In the genomic region with DNA sequence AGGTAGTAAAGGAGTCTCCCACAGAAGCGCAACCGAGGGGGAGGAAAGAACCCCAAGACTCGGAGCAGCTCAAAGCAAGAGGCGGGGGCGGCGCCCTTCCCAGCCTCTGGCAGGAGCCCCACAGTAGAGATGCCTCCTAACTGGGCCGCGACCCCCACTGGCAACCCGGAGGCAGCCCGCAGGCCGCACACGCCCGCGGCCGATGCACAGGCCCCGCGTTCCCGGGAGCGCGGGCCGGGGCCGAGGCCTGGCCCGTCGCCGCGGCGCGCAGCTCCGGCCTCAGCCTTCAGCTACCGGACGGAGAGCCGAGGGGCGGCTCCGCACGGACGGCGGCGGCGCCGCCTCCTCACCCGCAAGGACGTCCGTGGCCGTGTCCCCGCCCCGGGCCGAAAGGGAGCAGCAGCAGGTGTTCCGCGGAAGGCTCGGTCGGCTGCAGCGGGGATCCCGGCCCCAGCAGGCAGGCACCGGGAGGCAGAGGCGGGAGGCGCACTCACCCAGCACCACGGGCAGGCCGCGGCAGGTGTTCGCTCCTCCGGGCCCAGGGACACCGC, we compare ENCODE assay signal across 8 mouse cellular contexts. TPM values are rescaled to one million over a fixed set of nuclear protein-coding genes. Genes with fewer than 3 reads are reported as not detected.
DNase-seq lines count a peak whose midpoint lies in the region; ATAC-seq lines count a peak whose summit lies in the region.

No protein-coding gene starts in this region.

- intact Hi-C loops in heart, postnatal 25 days (cut with DNase I) = no loop called here

- H3K9ac ChIP-seq in embryonic facial prominence, embryonic 12.5 days = peak overlapping the region; percentile 87
- peak overlapping the region; percentile 71 for H3K9ac ChIP-seq in limb, embryonic 11.5 days (ENCODE audit: low read length)
- peak overlapping the region; percentile 92 for H3K9ac ChIP-seq in midbrain, embryonic 14.5 days (replicated peaks; ENCODE audit: low read length)

- ATAC-seq in CD4-positive, CD25-positive, alpha-beta regulatory T cell, adult 4 months = peak; percentile 27
- ATAC-seq in embryonic facial prominence, embryonic 12.5 days (ENCODE audit: insufficient number of reproducible peaks, insufficient read depth, low FRiP score, low TSS enrichment) = peak; percentile 43
- ATAC-seq in limb, embryonic 11.5 days (ENCODE audit: insufficient number of reproducible peaks, low FRiP score, low TSS enrichment, low read depth) = peak; percentile 71
- ATAC-seq in midbrain, embryonic 14.5 days (ENCODE audit: low FRiP score, low TSS enrichment) = peak; percentile 58

- H3K27ac ChIP-seq in embryonic facial prominence, embryonic 12.5 days = peak overlapping the region; percentile 90
- H3K27ac ChIP-seq in limb, embryonic 11.5 days (replicated peaks; ENCODE audit: low read depth, low read length) = peak overlapping the region; percentile 44
- H3K27ac ChIP-seq in midbrain, embryonic 14.5 days (replicated peaks; ENCODE audit: low read depth, low read length) = peak overlapping the region; percentile 89

- peak overlapping the region; percentile 74 for H3K4me2 ChIP-seq in embryonic facial prominence, embryonic 12.5 days (replicated peaks)
- peak overlapping the region; percentile 72 for H3K4me2 ChIP-seq in limb, embryonic 11.5 days (ENCODE audit: low read depth, severe bottlenecking)
- peak overlapping the region; percentile 76 for H3K4me2 ChIP-seq in midbrain, embryonic 14.5 days (ENCODE audit: low read length)

- H3K36me3 ChIP-seq in embryonic facial prominence, embryonic 12.5 days = no peaks in the 10 kb centered on the region
- no peaks in the 10 kb centered on the region; the same call in 1 of the 2 replicates for H3K36me3 ChIP-seq in limb, embryonic 11.5 days (ENCODE audit: control insufficient read depth, insufficient read depth, low read length)
- no peaks in the 10 kb centered on the region for H3K36me3 ChIP-seq in midbrain, embryonic 14.5 days (ENCODE audit: control insufficient read depth, insufficient read depth, low read length)

- peak; percentile 59 for DNase-seq in cerebellum, adult 9-10 months
- DNase-seq in cerebellum, adult 8-10 months = no peak
- peak; percentile 9 for DNase-seq in heart, postnatal 25 days (ENCODE audit: low spot score)
- peak; percentile 54 for DNase-seq in limb, embryonic 11.5 days (ENCODE audit: low spot score)
- DNase-seq in midbrain, embryonic 14.5 days = peak; percentile 70
- DNase-seq in ovary, adult 18-20 months (ENCODE audit: low spot score) = no peak

- peak overlapping the region; percentile 92 for H3K4me3 ChIP-seq in embryonic facial prominence, embryonic 12.5 days
- H3K4me3 ChIP-seq in limb, embryonic 11.5 days (ENCODE audit: low read depth, low read length) = peak overlapping the region; percentile 82
- peak overlapping the region; percentile 98 for H3K4me3 ChIP-seq in midbrain, embryonic 14.5 days (replicated peaks; ENCODE audit: low read depth, low read length)

- no peaks in the 10 kb centered on the region for H3K27me3 ChIP-seq in embryonic facial prominence, embryonic 12.5 days
- H3K27me3 ChIP-seq in limb, embryonic 11.5 days (ENCODE audit: control insufficient read depth, insufficient read depth, low read length) = no peaks in the 10 kb centered on the region
- no peaks in the 10 kb centered on the region for H3K27me3 ChIP-seq in midbrain, embryonic 14.5 days (ENCODE audit: control insufficient read depth, insufficient read depth, low read length)

- under 1% methylated on average over 61 of the region's 62 CpGs for WGBS in embryonic facial prominence, embryonic 12.5 days
- 0% methylated on average over 59 of the region's 62 CpGs for WGBS in limb, embryonic 11.5 days
- under 1% methylated on average over 59 of the region's 62 CpGs for WGBS in midbrain, embryonic 14.5 days

- H3K4me1 ChIP-seq in embryonic facial prominence, embryonic 12.5 days = peaks cover 13% of the 10 kb centered on the region
- peaks cover 10% of the 10 kb centered on the region for H3K4me1 ChIP-seq in limb, embryonic 11.5 days (ENCODE audit: control insufficient read depth, insufficient read depth, low read length)
- peaks cover 17% of the 10 kb centered on the region for H3K4me1 ChIP-seq in midbrain, embryonic 14.5 days (ENCODE audit: control insufficient read depth, insufficient read depth, low read length)

- H3K9me3 ChIP-seq in embryonic facial prominence, embryonic 12.5 days = no peaks in the 10 kb centered on the region
- no peaks in the 10 kb centered on the region for H3K9me3 ChIP-seq in limb, embryonic 11.5 days (ENCODE audit: control insufficient read depth, low read length)
- H3K9me3 ChIP-seq in midbrain, embryonic 14.5 days (ENCODE audit: control insufficient read depth, low read length) = no peaks in the 10 kb centered on the region

RNA-seq across cellular contexts. Expression of gene Dag1, which starts 0.6 kb away (rescaled TPM):
- 1 to 10 TPM; 2.6 to 5.6 TPM for polyA plus RNA-seq in CD4-positive, CD25-positive, alpha-beta regulatory T cell, adult 4 months (2017; shearing (Covaris generic))
- polyA plus RNA-seq in embryonic facial prominence, embryonic 12.5 days (2016; fragmentation: Nextera tagmentation; extraction: Ambion mirVana) = 52.4 and 53.7 TPM in 2 replicates
- total RNA-seq in heart, postnatal 25 days (2021) = 100 to 1,000 TPM; 328 to 348 TPM
- 46.8 and 52.2 TPM in 2 replicates for polyA plus RNA-seq in limb, embryonic 11.5 days (2014; fragmentation: Nextera tagmentation; extraction: Ambion mirVana)
- polyA plus RNA-seq in midbrain, embryonic 14.5 days (2014; fragmentation: Nextera tagmentation; extraction: Ambion mirVana) = 49.3 and 64.2 TPM in 2 replicates

RNA-seq across cellular contexts. Expression of gene Nicn1, which starts 27.0 kb away (rescaled TPM):
- 1 to 10 TPM; 2.6 to 6.1 TPM for polyA plus RNA-seq in CD4-positive, CD25-positive, alpha-beta regulatory T cell, adult 4 months (2017; shearing (Covaris generic))
- 53.0 and 54.9 TPM in 2 replicates for polyA plus RNA-seq in embryonic facial prominence, embryonic 12.5 days (2016; fragmentation: Nextera tagmentation; extraction: Ambion mirVana)
- 10 to 100 TPM; 20.3 to 24.2 TPM for total RNA-seq in heart, postnatal 25 days (2021)
- polyA plus RNA-seq in limb, embryonic 11.5 days (2014; fragmentation: Nextera tagmentation; extraction: Ambion mirVana) = 36.7 and 49.1 TPM in 2 replicates
- 138 and 157 TPM in 2 replicates for polyA plus RNA-seq in midbrain, embryonic 14.5 days (2014; fragmentation: Nextera tagmentation; extraction: Ambion mirVana)

RNA-seq across cellular contexts. Expression of gene Amt, which starts 33.4 kb away (rescaled TPM):
- polyA plus RNA-seq in CD4-positive, CD25-positive, alpha-beta regulatory T cell, adult 4 months (2017; shearing (Covaris generic)) = 1 to 10 TPM; 1.4 to 2.0 TPM
- 17.4 and 17.5 TPM in 2 replicates for polyA plus RNA-seq in embryonic facial prominence, embryonic 12.5 days (2016; fragmentation: Nextera tagmentation; extraction: Ambion mirVana)
- 1 to 10 TPM; 4.9 to 6.6 TPM for total RNA-seq in heart, postnatal 25 days (2021)
- polyA plus RNA-seq in limb, embryonic 11.5 days (2014; fragmentation: Nextera tagmentation; extraction: Ambion mirVana) = 15.9 and 20.5 TPM in 2 replicates
- 23.2 and 23.5 TPM in 2 replicates for polyA plus RNA-seq in midbrain, embryonic 14.5 days (2014; fragmentation: Nextera tagmentation; extraction: Ambion mirVana)

RNA-seq across cellular contexts. Expression of gene Rhoa, which starts 42.7 kb away (rescaled TPM):
- 100 to 1,000 TPM; 319 to 423 TPM for polyA plus RNA-seq in CD4-positive, CD25-positive, alpha-beta regulatory T cell, adult 4 months (2017; shearing (Covaris generic))
- 380 and 391 TPM in 2 replicates for polyA plus RNA-seq in embryonic facial prominence, embryonic 12.5 days (2016; fragmentation: Nextera tagmentation; extraction: Ambion mirVana)
- 100 to 1,000 TPM; 225 to 248 TPM for total RNA-seq in heart, postnatal 25 days (2021)
- 249 and 319 TPM in 2 replicates for polyA plus RNA-seq in limb, embryonic 11.5 days (2014; fragmentation: Nextera tagmentation; extraction: Ambion mirVana)
- 217 and 224 TPM in 2 replicates for polyA plus RNA-seq in midbrain, embryonic 14.5 days (2014; fragmentation: Nextera tagmentation; extraction: Ambion mirVana)

RNA-seq across cellular contexts. Expression of gene Tcta, which starts 42.8 kb away (rescaled TPM):
- polyA plus RNA-seq in CD4-positive, CD25-positive, alpha-beta regulatory T cell, adult 4 months (2017; shearing (Covaris generic)) = 10 to 100 TPM; 14.8 to 22.7 TPM
- polyA plus RNA-seq in embryonic facial prominence, embryonic 12.5 days (2016; fragmentation: Nextera tagmentation; extraction: Ambion mirVana) = 28.1 and 28.7 TPM in 2 replicates
- total RNA-seq in heart, postnatal 25 days (2021) = 10 to 100 TPM; 39.2 to 47.2 TPM
- polyA plus RNA-seq in limb, embryonic 11.5 days (2014; fragmentation: Nextera tagmentation; extraction: Ambion mirVana) = 14.8 and 15.8 TPM in 2 replicates
- polyA plus RNA-seq in midbrain, embryonic 14.5 days (2014; fragmentation: Nextera tagmentation; extraction: Ambion mirVana) = 52.3 and 56.3 TPM in 2 replicates

Comparison
In these comparisons a context has a peak if more than half of its experiments do, and no peak if none do; other contexts are left out.
1. DNase-seq: peak in cerebellum, adult 9-10 months (single experiment), heart, postnatal 25 days (single experiment), limb, embryonic 11.5 days (single experiment) and midbrain, embryonic 14.5 days (single experiment); none in cerebellum, adult 8-10 months (single experiment) and ovary, adult 18-20 months (single experiment).
2. Peak in every context shown above with its lines, with median percentiles within 50 percentile points of each other: ATAC-seq, H3K27ac ChIP-seq, H3K4me2 ChIP-seq, H3K4me3 ChIP-seq and H3K9ac ChIP-seq.